Mouse (Mus musculus) ES-E14 (cell line): Measurements from ENCODE around the gene Il17c.

Experiments
- HCFC1 ChIP-seq: IDR thresholded peaks from 2 replicates; pipeline ENCODE4 v1.6.1; 2012; ENCODE audit warnings: low read length, inconsistent platforms, borderline replicate concordance; ENCODE audit not compliant: insufficient read depth
- ZNF384 ChIP-seq: IDR thresholded peaks from 2 replicates; pipeline ENCODE4 v1.6.1; 2012; ENCODE audit warnings: low read depth, low read length, inconsistent platforms

- no peak for TF ChIP-seq ZNF384
- no peak for TF ChIP-seq HCFC1
Observed at GRCm38 (mm10) chr8:122445203-122445602, 23.4 kb downstream of the Il17c start.
